Mouse (Mus musculus) cortical plate, adult 2 months (tissue): ENCODE data around the gene Gpr152. TPM values are rescaled to one million over a fixed set of nuclear protein-coding genes. Genes with fewer than 3 reads are reported as not detected.

ENCODE experiments used
- H3K27ac ChIP-seq: fragments of 200-500 bp; 2 replicates; pipeline ENCODE4 v1.5.1; 2012; ENCODE audit warnings: low read length, control low read depth, inconsistent platforms; ENCODE audit not compliant: insufficient read depth
- H3K4me1 ChIP-seq: fragments of 200-500 bp; 2 replicates; pipeline ENCODE4 v1.6.1; 2011; ENCODE audit warnings: low read length; ENCODE audit not compliant: control insufficient read depth, insufficient read depth
- H3K4me3 ChIP-seq: fragments of 200-500 bp; 2 replicates; pipeline ENCODE4 v1.5.1; 2011; ENCODE audit warnings: mild to moderate bottlenecking, low read length, control low read depth; ENCODE audit not compliant: insufficient read depth
- CTCF ChIP-seq: fragments of 200-500 bp; IDR thresholded peaks from 2 replicates; pipeline ENCODE4 v1.5.1; 2011; ENCODE audit warnings: mild to moderate bottlenecking, control low read depth, low read length; ENCODE audit not compliant: insufficient read depth; ENCODE audit errors: extremely low read depth
- POLR2A ChIP-seq: fragments of 200-500 bp; IDR thresholded peaks from 2 replicates; pipeline ENCODE4 v1.6.1; 2011; ENCODE audit warnings: mild to moderate bottlenecking, low read length, control low read depth; ENCODE audit not compliant: insufficient read depth; ENCODE audit errors: extremely low read depth
- polyA plus RNA-seq: library from polyadenylated mRNA; depleted of rRNA; stranded (reverse); fragments of >200 nt; gene quantifications from 2 replicates; pipeline ENCODE4 v1.2.3, GENCODE M21; 2012

Gpr152 gene
- polyA plus RNA-seq, 1 experiment = 0.04 TPM

GRCm38 (mm10) chr19:4153232-4153654 lies 13.7 kb downstream of the Gpr152 start, which contains the start of gene Ptprcap:
Ptprcap (plus strand) TSS chr19:4153604.
- H3K4me3 ChIP-seq = no peak within 1 kb of the TSS
- H3K27ac ChIP-seq = no peak within 1 kb of the TSS
- no peak for TF ChIP-seq POLR2A
- no peak for TF ChIP-seq CTCF
- H3K4me1 ChIP-seq = no peaks in the 10 kb centered on the region

- H3K27ac ChIP-seq = no peak overlapping the region
- no peaks in the 10 kb centered on the region for H3K4me1 ChIP-seq
- TF ChIP-seq CTCF (no peak), POLR2A (no peak)
- H3K4me3 ChIP-seq = no peak overlapping the region
Measured at GRCm38 (mm10) chr19:4154437-4155222, 15.0 kb downstream of the Gpr152 start.

GRCm38 (mm10) chr19:4155223-4156072 lies 15.9 kb downstream of the Gpr152 start:
- Histone ChIP-seq H3K4me3 (no peak overlapping the region), H3K4me1 (no peaks in the 10 kb centered on the region), H3K27ac (no peak overlapping the region)
- no peak for TF ChIP-seq POLR2A
- no peak for TF ChIP-seq CTCF

DNA sequence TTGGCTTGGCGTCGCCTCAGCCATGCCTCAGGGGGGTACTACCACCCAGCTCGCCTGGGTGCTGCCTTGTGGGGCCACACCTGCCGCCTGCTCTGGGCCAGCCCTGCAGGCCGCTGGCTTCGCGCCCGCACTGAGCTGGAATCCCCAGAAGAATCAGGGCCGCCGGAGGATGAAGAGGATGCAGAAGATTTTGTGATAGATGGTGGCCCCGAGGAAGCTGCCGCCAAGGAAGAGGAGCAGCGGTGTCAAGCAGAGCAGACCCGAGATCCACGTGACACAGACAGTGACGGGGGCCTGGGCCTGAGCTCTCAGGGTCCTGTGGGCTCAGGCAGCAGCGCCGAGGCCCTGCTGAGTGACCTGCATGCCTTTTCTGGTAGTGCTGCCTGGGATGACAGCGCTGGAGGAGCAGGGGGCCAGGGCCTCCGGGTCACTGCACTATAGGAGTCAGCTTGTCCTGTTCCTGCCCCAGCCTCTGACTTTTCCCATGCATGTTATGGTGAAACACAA lies 16.5 kb downstream of the Gpr152 start:
- Histone ChIP-seq H3K27ac (no peak overlapping the region), H3K4me3 (no peak overlapping the region), H3K4me1 (no peaks in the 10 kb centered on the region)
- TF ChIP-seq POLR2A (no peak), CTCF (no peak)

DNA sequence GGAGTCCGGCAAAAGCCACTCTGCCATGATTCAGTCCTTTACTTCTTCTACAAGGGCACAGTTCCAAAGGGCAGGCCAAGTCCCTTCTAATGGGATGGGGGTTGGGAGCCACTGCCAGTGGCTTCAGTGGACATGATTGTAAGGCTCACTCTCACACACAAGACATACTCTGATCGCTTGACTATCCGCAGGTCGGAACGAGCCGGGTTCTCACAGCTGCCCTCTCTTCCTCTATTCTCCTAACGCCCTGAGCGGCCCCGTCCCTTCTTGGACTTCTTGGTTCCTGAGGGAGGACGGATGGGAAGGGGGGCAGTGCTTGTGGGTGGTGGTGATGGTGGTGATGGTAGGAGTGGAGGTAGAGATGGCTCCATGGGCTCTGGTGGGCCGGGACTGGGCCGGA lies 17.2 kb downstream of the Gpr152 start:
- TF ChIP-seq POLR2A (no peak), CTCF (no peak)
- H3K27ac ChIP-seq = no peak overlapping the region

DNA sequence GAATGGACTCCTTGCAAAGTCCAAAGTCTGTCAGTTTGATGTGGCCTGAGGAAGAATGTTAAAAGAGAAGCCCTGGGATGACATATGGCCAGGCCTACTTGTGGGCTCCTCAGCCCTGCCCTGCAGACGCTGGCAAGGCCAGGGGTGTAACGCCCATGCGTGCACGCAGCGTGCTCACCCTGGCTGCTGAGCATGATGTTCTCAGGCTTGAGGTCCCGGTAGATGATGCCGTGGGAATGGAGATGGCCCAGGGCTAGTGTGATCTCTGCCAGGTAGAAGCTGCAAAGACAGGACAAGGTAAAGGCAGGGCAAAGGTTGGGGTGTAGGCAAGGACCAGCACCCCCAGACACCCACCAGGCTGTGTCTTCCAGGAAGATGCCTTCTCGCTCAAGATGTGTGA lies 19.5 kb downstream of the Gpr152 start:
- Histone ChIP-seq H3K27ac (no peak overlapping the region), H3K4me1 (peaks cover 4% of the 10 kb centered on the region), H3K4me3 (no peak overlapping the region)
- no peak for TF ChIP-seq POLR2A
- no peak for TF ChIP-seq CTCF

More for the DNA sequence above, 17.2 kb downstream of the Gpr152 start:
- H3K4me1 ChIP-seq = no peaks in the 10 kb centered on the region
- no peak overlapping the region for H3K4me3 ChIP-seq

GRCm38 (mm10) chr19:4162646-4163542 lies 23.3 kb downstream of the Gpr152 start, which contains the start of gene Rps6kb2:
Rps6kb2 (minus strand) TSS chr19:4163354.
- H3K27ac ChIP-seq = peak within 1 kb of the TSS; percentile 64; the same call in 1 of the 2 replicates
- peak; percentile 65; the same call in 1 of the 2 replicates for TF ChIP-seq POLR2A
- no peak for TF ChIP-seq CTCF
- H3K4me1 ChIP-seq = peaks cover 4% of the 10 kb centered on the region
- H3K4me3 ChIP-seq = peak within 1 kb of the TSS; percentile 58

DNA sequence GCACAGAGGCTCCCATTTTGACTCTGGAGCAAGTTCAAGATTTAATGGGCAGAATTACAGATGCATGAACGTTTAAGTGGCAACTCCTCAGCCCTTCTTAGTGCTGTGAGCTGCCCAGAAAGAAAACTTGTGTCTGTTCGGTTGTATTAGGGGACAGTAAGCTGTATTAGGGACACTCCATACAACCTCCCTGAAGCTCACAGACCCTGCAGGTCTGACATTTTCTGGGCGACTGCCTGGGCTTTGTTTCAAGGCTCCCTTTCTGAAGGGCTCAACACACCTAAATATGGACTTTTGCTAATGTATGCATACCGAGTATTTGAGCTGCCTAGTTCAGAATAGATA lies 23.9 kb downstream of the Gpr152 start:
- H3K4me1 ChIP-seq = peaks cover 4% of the 10 kb centered on the region
- TF ChIP-seq CTCF (no peak), POLR2A (no peak)

More for the DNA sequence above, 23.9 kb downstream of the Gpr152 start:
- Histone ChIP-seq H3K27ac (peak overlapping the region; percentile 64; the same call in 1 of the 2 replicates), H3K4me3 (peak overlapping the region; percentile 58)
